Mouse (Mus musculus) heart, postnatal 10 days (tissue): Measurements from ENCODE around the gene Rftn1. TPM values are rescaled to one million over a fixed set of nuclear protein-coding genes. Genes with fewer than 3 reads are reported as not detected.
A peak's percentile ranks its signal among the peaks of the same experiment; 100 is the strongest.
"Not testable (repeated sequence)": the region's sequence is repeated elsewhere in the genome, so short reads cannot be mapped to it uniquely, and the experiment has no call there.

Source experiments
- DNase-seq, 2 experiments: peaks; one replicate each; pipeline ENCODE4 v3.0.0; 2021
- intact Hi-C: fragments of 180-260 bp; cut with DNase I; formaldehyde crosslinking; loops from one replicate; pipeline ENCODE4 v1.15.1; 2025
- total RNA-seq, 2 experiments: library from RNA; stranded (reverse); gene quantifications; 2 replicates each; pipeline ENCODE4 v1.2.3; 2021

The Rftn1 gene
- total RNA-seq, 2 experiments from 2014 or later = 69.5 to 79.2 TPM

DNA sequence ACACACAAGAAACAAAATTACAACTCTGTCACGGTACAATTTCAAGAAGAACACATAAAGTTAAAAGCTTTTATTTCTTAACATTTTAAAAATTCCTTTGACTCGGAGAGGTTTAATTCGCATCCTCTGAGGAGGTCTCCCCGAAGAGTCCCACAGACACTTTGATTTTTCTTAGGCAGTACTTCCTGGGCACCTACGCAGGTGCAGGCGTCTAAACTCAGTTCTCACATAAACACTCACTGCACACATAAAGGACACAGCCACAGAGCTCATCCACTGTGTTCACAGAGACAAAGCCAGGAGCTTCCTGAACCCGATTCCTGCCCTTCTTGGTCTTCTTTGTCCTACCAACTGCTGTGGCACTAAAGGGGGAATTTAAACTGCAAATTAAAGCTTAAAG, 48.3 kb downstream of the Rftn1 start:
- intact Hi-C loops = no loop called here
- no peak for DNase-seq

DNA sequence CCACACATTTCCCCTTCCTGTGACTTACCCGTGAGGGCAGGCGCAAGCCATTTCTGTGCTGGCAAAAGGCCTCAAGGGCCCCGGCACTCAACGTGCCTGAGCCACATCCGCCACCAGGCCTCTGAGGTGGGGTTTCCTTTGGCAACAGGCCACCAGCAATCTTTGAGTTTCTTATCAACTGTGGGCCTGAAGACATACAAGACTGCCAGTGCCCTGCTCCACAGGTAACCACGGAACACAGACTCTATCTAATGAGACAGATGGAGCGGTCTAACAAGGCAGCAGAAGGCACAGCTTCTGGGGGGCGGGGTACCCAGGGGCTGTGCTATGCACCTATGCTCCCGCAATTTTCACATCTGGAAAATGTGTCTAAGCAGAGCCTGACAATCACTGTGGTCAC, 54.4 kb downstream of the Rftn1 start:
- peak; percentile 63 to 71 for DNase-seq

GRCm38 (mm10) chr17:50135466-50135865, 55.0 kb downstream of the Rftn1 start:
- intact Hi-C loops = loop anchor here (5.0 kb wide), 1 partner anchor 52 kb away; no protein-coding TSS in a partner anchor

More for the DNA sequence above, 54.4 kb downstream of the Rftn1 start:
- intact Hi-C loops = loop anchor here (5.0 kb wide), 1 partner anchor 51 kb away; no protein-coding TSS in a partner anchor

DNA sequence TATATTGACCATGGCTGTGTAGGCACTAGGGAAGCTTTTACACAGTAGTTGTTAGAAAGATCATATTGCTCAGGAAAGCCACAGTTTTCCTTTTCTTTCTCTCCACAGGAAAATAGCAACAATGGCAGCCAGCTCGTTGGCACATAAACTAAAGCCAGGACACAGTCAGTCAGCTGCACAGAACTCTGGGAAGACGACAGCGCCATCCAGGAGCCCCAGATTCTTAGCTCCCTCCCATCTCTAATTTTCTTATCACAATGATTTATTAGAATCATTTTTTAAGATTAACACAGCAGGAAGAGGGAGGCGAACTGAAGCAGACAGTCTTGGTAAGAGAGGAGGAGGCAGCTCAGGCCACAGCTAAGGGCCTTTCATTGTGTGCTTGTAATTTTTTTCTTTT, 58.8 kb downstream of the Rftn1 start:
- DNase-seq = no peak
- intact Hi-C loops = no loop called here

More at GRCm38 (mm10) chr17:50135466-50135865, 55.0 kb downstream of the Rftn1 start:
- no peak for DNase-seq

DNA sequence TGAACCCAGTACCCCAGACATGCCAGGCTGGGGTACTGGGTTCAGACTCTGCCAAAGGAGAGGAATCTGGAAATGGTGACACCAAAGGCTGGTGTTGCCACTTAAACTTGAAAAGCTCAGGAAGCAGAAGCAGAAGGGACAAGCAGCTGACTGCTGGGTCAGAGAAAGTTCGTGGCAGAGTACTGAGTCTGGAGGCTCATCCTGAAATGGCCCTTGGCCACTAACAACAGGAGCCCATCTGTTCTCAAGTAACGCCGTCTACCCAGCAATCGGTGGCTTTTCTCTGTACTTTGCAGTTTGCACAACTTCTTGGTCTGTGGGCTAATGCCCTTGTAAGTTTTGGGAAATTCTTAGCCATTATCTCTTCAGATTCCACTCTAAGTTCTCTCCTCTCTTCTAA, 60.1 kb downstream of the Rftn1 start:
- DNase-seq = no peak
- intact Hi-C loops = no loop called here

GRCm38 (mm10) chr17:50128392-50128791, 62.1 kb downstream of the Rftn1 start:
- intact Hi-C loops = no loop called here

GRCm38 (mm10) chr17:50127045-50127813, 63.2 kb downstream of the Rftn1 start:
- intact Hi-C loops = no loop called here
- DNase-seq = no peak

More at GRCm38 (mm10) chr17:50128392-50128791, 62.1 kb downstream of the Rftn1 start:
- no peak for DNase-seq

- DNase-seq = no peak
- intact Hi-C loops = no loop called here
These were observed 63.9 kb downstream of the Rftn1 start for GRCm38 (mm10) chr17:50126545-50126944.

DNA sequence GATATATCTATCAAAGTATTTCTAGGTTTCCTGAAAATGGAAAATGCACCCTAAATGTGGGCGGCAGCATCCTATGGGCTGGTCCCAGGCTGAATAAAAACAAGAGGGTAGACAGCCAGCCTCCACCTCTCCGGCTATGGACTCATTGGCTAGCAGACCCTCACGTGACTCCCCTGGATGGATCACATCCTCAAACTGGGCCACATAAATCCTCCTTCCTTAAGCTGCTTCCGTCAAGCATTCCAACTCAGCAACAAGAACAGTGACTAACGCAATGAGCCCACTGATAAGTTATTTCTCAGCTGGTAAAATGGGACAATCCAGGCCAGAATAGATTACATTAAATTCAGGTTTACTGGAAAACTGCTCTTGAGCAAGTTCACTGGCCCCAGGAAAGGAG, 64.6 kb downstream of the Rftn1 start:
- no peak for DNase-seq
- intact Hi-C loops = no loop called here

- intact Hi-C loops = no loop called here
- DNase-seq = no peak
These were observed 65.2 kb downstream of the Rftn1 start for GRCm38 (mm10) chr17:50125245-50125798.

GRCm38 (mm10) chr17:50124708-50125107, 65.8 kb downstream of the Rftn1 start:
- peak in 1 of 2 experiments; percentile 25 for DNase-seq
- intact Hi-C loops = loop anchor here (5.0 kb wide), 1 partner anchor 62 kb away; no protein-coding TSS in a partner anchor

GRCm38 (mm10) chr17:50122555-50122954, 67.9 kb downstream of the Rftn1 start:
- DNase-seq = peak in 1 of 2 experiments; percentile 12
- intact Hi-C loops = loop anchor here (5.0 kb wide), 1 partner anchor 60 kb away; no protein-coding TSS in a partner anchor

DNA sequence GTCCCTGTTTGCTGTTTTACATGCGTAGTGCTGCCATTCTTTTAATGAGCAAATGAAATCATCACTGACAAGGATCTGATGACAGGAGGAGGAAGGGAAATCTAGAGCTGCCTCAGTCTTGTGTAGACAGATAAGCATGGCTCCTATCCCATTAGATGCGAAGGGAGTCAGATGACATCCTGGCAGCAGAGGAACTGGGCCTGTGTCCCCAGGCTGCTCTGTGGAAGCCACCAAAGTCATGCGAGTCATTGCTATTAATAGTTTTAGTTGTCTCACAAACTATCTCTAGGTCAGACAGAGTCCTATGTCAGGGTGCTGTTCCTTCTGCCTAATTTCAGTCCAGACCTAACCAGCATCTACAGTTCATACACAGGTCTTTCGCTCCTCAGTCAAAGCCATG, 70.4 kb downstream of the Rftn1 start:
- DNase-seq = peak; percentile 75 to 85
- intact Hi-C loops = loop anchor here (5.0 kb wide), 1 partner anchor 58 kb away; no protein-coding TSS in a partner anchor

DNA sequence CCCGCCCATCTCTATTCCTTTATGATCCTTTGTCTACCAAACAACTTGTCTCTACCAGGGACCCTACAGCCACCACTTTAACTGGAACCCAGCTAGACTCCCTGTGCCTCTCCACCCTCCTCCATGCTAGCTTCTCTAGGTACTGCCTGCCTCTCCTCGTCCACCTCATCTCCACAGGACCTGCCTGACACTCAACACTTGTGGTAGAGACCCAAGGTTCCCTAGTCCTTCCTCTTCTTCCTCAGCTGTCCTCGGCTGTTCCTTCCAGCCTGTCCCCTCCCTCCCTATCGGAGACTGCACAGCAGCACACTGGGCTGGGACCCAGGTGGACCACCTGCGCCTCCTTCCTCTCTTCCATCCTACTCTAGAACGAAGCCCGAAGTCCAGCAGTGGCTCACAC, 73.0 kb downstream of the Rftn1 start:
- intact Hi-C loops = no loop called here
- DNase-seq = no peak

- intact Hi-C loops = no loop called here
- peak; percentile 56 to 71 for DNase-seq
These were observed 73.5 kb downstream of the Rftn1 start for GRCm38 (mm10) chr17:50116980-50117379.

- DNase-seq, intact Hi-C loops: not testable (repeated sequence)
These were observed 74.1 kb downstream of the Rftn1 start for GRCm38 (mm10) chr17:50116401-50116800.

- intact Hi-C loops, DNase-seq: not testable (repeated sequence)
These were observed 74.8 kb downstream of the Rftn1 start for GRCm38 (mm10) chr17:50115716-50116115.

DNA sequence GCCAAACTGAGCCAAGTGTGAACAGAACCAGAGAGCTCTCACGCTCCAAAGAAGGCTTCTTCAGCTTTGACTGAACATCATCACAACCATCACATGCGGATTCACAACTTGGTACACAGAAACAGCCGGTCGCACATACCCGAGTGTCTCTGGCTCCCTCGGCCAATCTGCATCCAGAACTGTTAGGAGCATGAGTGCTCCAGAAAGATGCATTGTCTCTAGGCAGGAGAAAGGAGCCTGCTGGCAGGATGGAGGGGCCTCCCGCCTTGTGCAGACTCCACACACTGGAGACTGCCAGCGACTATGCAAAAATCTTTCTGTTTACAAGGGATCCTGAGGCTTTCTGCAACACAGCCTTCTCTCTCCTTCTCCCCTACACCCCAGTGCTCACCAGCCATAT, 75.8 kb downstream of the Rftn1 start:
- DNase-seq = peak in 1 of 2 experiments; percentile 3
- intact Hi-C loops = no loop called here

- DNase-seq = peak; percentile 44 to 53
- intact Hi-C loops = no loop called here
These were observed 79.6 kb downstream of the Rftn1 start for GRCm38 (mm10) chr17:50110650-50111415.

DNA sequence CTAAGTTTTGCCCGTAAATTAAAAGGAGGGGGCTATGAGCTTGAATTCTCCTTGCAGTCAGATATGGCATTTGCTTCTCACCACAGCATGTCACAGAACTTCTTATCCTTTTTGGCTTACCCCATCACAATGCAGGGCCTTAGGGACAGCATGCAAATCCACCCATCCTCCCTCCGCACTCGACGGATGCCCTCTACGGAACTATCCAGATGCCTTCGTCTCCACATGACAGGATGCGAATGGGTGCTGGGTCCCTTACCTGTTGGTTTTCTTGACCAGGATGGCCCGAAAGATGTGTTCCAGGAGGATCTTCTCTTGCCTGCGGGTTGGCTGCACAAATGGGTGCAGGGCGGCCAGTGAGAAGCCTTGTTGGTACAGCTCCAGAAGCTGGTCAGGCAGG, 83.7 kb downstream of the Rftn1 start:
- DNase-seq = no peak
- intact Hi-C loops = loop anchor here (5.0 kb wide), 1 partner anchor 140 kb away; no protein-coding TSS in a partner anchor

GRCm38 (mm10) chr17:50104131-50104530, 86.3 kb downstream of the Rftn1 start:
- no peak for DNase-seq
- intact Hi-C loops = no loop called here
